Mouse (Mus musculus): Measurements from ENCODE around the gene Usp37.
"Not testable (repeated sequence)": the region's sequence is repeated elsewhere in the genome, so short reads cannot be mapped to it uniquely, and the experiment has no call there.

DNA sequence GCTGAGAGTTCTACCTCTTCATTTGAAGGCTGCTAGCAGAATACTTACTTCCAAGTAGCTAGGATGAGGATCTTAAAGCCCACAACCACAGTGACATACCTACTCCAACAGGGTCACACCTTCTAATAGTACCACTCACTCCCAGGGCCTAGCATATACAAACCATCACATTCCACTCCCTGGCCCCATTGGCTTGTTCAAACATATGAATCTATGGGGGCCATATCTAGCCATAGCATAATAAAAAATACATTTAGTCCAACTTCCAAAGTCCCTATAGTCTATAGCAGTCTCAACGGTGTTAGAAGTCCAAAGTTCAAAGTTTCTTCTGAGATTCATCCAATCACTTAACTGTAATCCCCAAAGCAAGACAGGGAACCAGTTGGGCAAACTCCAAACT is 31.1 kb downstream of the Usp37 start:
- TF ChIP-seq CTCF (IDR thresholded peaks at IDR 0.05; ENCODE audit: borderline replicate concordance, insufficient read depth, low read depth, low read length); POLR2A (IDR thresholded peaks at IDR 0.05; ENCODE audit: borderline replicate concordance, insufficient read depth, low read length): not testable (repeated sequence)

Data from cerebellum, adult 2 months (tissue).